Mouse (Mus musculus): ENCODE results near the gene Sgip1. TPM values are rescaled to one million over a fixed set of nuclear protein-coding genes. Genes with fewer than 3 reads are reported as not detected.

Sgip1 gene
- total RNA-seq (2023): under 1 TPM; 0.33 to 0.77 TPM

GRCm38 (mm10) chr4:102741287-102741686 is at the start of gene Sgip1:
Gene Sgip1, plus strand, starts transcription at chr4:102741297.

GRCm38 (mm10) chr4:102978440-102978839 is 237.3 kb downstream of the Sgip1 start, which contains the start of gene Tctex1d1:
Gene Tctex1d1, plus strand, starts transcription at chr4:102978606.

Other genes with a start within 250 kb of the Sgip1 start
- gene Tctex1d1, start 237.3 kb downstream of the Sgip1 start, total RNA-seq (2023): not detected